Mouse (Mus musculus) leukemia stem cell, adult 10-12 weeks (primary cell): ENCODE results near the gene Prdm4. TPM values are rescaled to one million over a fixed set of nuclear protein-coding genes. Genes with fewer than 3 reads are reported as not detected.

Source experiments
- polyA plus RNA-seq: library from polyadenylated mRNA; stranded (reverse); fragments of >175 nt; gene quantifications from 2 replicates; pipeline ENCODE4 v1.2.3, GENCODE M21; 2012; ENCODE audit warnings: low replicate concordance

Gene Prdm4
- 13.0 and 16.5 TPM in 2 replicates for polyA plus RNA-seq

DNA sequence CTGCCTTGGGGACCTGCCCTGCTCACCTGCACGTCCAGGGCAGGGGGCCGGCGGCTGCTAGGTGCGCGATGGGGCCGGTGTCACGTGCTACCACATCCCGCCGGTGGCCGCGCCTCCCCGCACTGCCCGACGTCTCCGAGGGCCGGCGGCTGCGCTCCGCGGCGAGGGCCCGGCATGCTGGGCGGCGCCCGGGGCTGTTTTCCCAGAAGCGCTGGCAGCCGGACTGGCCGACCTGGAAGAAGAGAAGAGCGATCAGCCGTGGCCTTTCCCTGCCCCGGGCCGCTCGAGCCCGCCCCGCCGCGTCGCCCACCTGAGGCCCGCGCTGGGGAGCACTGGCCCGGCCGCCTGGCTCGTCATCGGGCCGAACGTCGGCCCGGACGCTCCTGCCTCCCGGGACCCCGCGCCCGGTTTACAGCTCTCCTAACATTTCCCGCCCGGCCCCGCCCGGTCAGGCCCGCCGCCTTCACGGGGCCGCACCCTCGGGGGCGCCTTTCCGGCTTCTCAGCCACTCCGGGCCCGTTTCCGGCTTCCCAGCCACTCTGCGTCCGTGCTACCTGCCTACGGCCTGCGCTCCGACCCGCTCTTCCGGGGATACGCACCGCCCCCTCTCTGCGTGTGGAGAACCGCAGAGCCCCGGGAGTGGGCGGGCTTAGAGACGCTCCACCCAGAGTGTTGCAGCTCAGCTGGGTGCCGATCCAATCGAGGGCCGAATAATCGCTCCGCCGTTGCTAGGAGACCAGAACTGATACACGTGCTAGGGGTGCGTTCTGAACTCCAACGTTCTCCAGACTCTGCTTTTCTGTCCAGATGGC is at the start of gene Prdm4:
TSS of gene Prdm4 (minus strand) at position 645 of the 812 bp plus-strand sequence.

GRCm38 (mm10) chr10:85957464-85957950 is 40.6 kb upstream of the Prdm4 start, which contains the start of gene Rtcb:
TSS of gene Rtcb (minus strand) at chr10:85957823.

GRCm38 (mm10) chr10:85927676-85928445 is 10.9 kb upstream of the Prdm4 start, which contains the start of gene Ascl4:
TSS of gene Ascl4 (plus strand) at chr10:85927681.

Other genes with a start within 250 kb of the Prdm4 start
- 7.8 and 10.7 TPM in 2 replicates for gene Pwp1, start 87.6 kb downstream of the Prdm4 start, polyA plus RNA-seq
- 0.31 TPM in 1 of 2 replicates, not detected in the other for gene Ascl4, start 10.5 kb upstream of the Prdm4 start, polyA plus RNA-seq
- gene Rtcb, start 40.7 kb upstream of the Prdm4 start, polyA plus RNA-seq, result 9.0 and 34.3 TPM in 2 replicates
- not detected in 2 replicates for gene Bpifc, start 94.8 kb upstream of the Prdm4 start, polyA plus RNA-seq
- 30.7 and 40.8 TPM in 2 replicates for gene Fbxo7, start 104.8 kb upstream of the Prdm4 start, polyA plus RNA-seq